Mouse (Mus musculus) left cerebral cortex, adult 8-10 months (tissue): ENCODE measurements at regions not wholly inside any gene's neighbourhood (a gene's known extent, or its start where the extent isn't known, plus 50 kb on each side); places are given as distances from the start of the nearest gene placed in this dataset.

Experiments
- DNase-seq, 2 experiments: peaks; one replicate each; pipeline ENCODE4 v3.0.0; 2022; ENCODE audit warnings: low spot score in 2 of 2

DNA sequence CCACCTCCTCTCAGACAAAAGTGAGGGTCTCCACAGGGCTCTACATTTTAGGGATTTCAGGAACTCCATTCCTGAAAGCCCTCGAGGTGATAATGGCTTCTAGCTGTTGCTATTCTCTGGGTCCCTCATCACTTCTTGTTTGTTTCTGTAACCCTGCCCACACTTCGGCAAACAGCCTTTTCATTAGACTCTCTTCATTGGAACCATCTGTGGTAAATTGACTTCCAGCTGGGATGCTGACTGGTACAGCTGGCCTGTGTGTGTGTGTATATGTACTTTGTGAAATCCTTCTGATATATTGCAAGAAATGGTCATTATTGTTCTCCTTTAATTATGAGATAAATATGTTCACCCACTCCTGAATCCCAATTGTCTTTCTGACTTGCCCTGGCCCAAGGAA is 50.3 kb downstream of the Gm10192 start:
- no peak for DNase-seq

DNA sequence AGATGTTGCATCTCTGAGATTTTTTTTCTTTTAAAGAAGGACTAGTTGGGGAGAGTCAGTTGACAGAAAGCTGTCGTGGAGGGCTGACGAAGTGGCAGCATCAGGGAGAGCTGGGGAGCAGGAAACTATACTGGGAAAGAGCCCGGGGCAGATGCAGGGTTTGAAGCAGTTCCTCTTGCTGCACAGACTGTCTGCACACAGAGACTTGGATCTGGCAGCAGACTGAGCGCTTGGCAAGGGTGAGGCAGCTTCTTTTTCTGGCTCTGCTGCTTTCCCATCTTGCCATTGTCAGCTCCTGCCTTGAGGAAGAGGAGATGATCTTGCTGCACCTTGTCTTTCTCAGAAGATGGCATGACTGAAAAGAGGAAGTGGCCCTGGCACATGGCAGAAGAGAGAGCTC is 55.2 kb downstream of the Gm10192 start:
- peak in 1 of 2 experiments; percentile 11 for DNase-seq

DNA sequence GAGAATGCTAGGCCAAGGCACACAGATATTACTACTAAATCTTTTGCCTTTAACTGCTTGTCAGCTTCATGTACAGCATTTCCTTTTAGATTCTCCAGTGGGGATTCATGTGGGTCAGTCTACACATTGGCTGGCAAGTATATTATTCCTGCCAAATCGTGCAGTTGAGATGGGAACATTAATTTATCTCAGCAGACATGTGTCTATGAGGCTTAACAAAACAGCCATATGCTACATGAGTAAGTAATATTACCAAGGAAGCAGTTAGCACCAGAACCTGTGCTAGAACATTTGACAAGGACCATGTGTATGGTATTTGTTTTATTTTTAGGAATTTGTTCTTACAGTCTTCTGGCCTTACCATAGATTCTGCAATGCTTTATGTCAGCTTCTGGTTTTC is 59.1 kb downstream of the Gm10192 start:
- no peak for DNase-seq

DNA sequence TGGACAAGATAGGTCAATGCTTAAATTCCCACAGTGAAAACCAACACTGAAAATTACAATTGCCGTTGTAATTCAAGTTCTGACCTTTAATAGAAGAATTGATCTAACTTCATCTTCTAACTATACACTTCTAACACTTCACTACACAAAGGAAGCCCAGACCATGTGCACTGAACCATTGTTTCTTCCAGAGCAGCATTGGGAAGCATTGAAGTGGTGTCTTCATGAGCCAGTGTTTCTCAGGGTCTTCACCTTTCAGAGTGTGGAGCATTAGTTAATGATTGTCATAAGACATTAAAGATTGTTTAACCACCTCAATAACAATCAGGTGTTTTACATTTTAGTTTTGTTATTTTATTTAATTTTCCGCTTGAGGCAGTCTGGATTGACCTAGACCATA is 61.0 kb downstream of the Gm10192 start:
- no peak for DNase-seq

DNA sequence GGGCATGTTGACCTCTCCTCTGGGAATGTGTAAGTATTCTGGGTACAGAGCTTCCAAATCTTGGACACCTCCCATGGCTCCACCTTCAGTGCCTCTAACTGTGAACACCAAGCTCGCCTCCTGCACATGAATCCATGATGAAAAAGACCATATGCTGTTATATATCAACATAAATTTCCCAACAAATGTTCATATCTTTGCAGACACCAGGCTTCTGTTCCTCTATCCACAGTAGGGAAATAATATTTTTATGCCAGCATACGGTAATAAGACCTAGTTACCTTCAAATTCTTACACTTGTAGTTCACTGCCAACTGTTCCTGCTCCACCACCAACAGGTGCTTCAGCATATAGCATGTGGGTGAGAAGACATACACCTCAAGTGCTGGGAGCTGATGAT is 63.5 kb downstream of the Gm10192 start:
- DNase-seq = no peak

DNA sequence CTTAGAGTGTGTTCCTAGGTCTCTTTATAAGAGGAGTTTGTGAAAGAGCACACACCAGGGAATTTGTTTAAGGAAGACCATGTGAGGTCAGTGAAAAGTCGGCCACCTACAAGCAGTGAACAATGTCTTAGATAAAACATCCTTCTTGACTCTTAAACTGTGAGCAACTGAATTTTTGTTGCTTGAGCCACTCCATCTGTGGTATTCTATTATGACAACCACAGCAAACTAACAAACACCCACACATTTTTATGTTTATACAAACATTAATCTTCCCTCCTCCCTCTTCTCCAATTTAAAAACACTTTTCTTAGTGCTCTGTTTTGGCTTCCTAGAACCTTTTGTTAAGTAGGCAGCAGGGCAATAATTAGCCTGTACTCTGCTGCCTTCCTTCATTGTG is 66.0 kb downstream of the Gm10192 start:
- DNase-seq = no peak

DNA sequence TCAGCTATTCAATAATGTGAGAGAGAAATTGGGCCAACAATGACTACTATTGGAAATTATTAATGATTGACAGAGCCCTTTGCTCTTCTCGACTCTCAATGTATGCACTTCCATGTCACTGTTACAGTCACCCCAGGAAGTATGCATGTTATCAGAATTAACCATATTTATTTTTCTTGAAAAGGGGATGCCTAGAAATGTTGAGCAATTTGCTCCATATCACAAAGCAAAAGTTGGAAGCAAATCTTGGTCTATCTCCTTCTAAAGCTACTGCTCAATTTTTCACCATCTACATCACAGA is 80.3 kb downstream of the Gm10192 start:
- no peak for DNase-seq

- no peak for DNase-seq
Measured at GRCm38 (mm10) chr4:97101911-97102751, 80.8 kb downstream of the Gm10192 start.

GRCm38 (mm10) chr4:97099721-97100120 is 83.2 kb downstream of the Gm10192 start:
- DNase-seq = no peak

GRCm38 (mm10) chr4:97093576-97093975 is 89.4 kb downstream of the Gm10192 start:
- DNase-seq = no peak

GRCm38 (mm10) chr4:97050735-97051134 is 132.2 kb downstream of the Gm10192 start:
- DNase-seq = no peak

DNA sequence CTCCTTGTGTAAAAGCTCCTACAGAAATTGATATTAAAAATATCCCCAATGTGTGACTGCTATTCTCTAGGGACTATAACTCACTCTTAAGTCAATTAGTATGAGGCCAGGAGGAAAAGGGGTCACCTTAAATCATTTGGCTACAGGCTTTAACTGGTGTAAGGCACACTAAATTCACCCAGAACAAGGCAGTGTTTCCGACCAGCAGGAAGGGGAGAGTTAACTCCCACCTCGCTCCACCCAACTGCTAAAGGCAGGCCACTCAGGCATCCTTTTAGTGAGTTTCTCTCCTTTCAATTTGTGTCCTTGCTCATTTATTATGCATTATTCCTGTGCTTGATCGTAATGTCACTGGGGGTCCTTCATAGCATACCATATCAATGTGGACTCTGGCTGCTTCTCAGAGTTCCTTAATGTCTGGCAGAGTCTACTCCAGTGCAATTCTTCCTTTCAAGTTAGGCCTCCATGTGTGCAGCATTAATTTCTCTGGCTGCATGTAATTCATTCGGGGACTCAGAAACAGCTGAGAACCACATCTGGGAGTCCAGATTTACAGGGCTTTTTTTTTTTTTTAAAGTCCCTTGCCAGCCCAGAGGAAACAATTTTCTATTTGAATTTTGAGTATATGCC is 133.8 kb downstream of the Gm10192 start:
- DNase-seq = no peak

GRCm38 (mm10) chr4:97037693-97038348 is 145.1 kb downstream of the Gm10192 start:
- peak; percentile 18 to 26 for DNase-seq

DNA sequence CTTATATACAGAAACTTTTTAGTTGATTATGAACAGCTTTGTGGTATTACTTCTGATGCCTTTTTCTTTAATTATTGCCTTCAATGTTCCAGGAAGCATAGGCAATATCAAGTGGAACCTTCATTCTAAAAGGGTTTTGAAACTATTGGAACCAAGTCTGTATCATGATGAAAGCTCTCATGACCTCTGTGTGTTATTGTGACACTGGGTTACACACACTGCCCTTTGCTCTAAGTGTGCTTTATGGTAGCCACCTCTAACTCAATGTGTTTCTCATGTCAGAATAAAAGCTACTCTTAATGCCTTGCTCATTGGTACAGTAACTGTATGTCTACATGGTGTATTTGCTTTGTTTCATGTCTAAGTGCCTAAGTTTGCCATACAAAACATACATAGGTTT is 154.0 kb downstream of the Gm10192 start:
- no peak for DNase-seq

- DNase-seq = no peak
Measured at GRCm38 (mm10) chr4:97025446-97026040, 157.4 kb downstream of the Gm10192 start.

DNA sequence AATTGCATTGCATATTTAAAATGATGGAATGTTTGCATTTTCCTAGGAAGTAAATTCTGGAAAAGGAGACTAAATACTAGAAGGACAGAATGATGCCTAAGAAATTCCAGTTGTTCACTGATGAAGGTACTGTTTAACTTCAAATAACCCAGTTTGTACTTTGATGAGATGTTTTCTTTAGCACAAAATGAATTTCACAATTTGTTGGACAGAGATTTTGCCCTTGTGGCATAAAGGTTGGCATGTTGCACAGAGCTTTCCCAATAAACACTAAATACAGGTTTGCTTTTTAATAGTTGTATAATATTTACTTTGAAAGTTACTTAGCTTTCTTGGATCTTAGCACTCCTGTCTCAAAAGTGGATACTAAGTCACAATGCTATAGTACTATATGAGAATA is 181.6 kb downstream of the Gm10192 start:
- DNase-seq = no peak

GRCm38 (mm10) chr4:96980311-96980710 is 195.3 kb upstream of the Gm12695 start:
- no peak for DNase-seq

DNA sequence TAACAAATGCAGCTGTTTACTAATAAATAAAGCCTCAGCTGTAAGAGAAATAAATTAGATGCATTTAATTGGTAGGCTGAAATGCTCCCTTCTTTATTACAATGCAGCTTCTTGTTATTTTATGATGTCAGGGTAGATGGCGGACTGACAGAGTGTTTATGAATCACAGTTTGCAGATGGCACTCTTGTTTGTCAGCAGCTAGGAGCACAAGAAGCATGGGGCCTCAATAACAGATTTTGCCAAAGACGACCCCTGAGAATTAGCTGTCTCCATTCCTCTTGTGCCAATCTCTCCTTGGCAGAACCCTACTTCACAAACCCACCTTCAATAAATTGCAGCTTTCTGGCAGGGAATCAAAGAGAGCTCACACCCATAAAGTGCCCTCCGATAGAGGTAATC is 194.9 kb upstream of the Gm12695 start:
- DNase-seq = no peak

DNA sequence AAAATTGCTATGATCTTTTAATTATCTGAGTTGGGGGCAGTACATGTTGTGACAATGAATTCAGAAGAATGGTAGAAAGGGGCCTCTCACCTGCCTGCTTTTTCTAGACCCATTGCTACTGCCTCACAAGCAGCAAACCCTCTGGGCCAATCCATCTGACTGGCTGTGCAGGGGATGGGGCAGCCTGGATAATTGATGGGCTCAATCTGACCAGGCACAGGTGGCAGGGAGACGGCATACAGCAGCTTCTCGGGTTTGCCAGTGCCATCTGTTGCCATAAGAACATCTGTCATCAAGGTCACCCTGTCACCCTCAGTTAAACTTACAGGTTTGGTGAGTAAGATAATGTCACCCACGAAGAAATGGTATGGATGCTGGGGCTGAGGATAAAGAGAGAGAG is 189.9 kb upstream of the Gm12695 start:
- DNase-seq = no peak

- no peak for DNase-seq
Measured at GRCm38 (mm10) chr4:96973804-96974203, 188.8 kb upstream of the Gm12695 start.

DNA sequence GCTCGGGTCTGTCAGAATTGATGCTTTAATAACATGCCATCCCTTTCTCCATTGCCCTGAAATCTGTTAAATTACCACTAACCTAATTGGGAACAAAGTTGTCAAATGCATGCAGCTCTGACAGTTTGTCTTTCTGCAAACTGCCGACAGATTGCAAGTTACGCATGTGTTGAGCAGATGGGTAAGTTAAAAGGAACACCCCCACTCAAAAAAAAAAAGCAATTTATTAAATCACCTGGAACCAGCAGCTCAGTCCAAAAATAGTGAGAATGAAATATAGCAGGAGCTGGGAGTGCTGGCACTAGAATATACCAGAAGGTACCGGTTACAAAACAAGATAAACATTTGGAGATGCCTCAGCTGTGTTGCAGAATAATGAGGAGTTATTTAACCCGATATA is 184.2 kb upstream of the Gm12695 start:
- peak in 1 of 2 experiments; percentile 20 for DNase-seq

- peak in 1 of 2 experiments; percentile 33 for DNase-seq
Measured at GRCm38 (mm10) chr4:96968545-96969164, 183.7 kb upstream of the Gm12695 start.
